Mouse (Mus musculus) neural tube, embryonic 15.5 days (tissue): ENCODE data around the gene Gm28308. TPM values are rescaled to one million over a fixed set of nuclear protein-coding genes. Genes with fewer than 3 reads are reported as not detected.

ENCODE experiments used
- ATAC-seq: fragments of 200-750 bp; cut with Nextera tagmentation; 2 replicates; pipeline ENCODE4 v1.8.0; 2017; ENCODE audit warnings: mild to moderate bottlenecking, moderate TSS enrichment, moderate library complexity; ENCODE audit not compliant: low FRiP score
- H3K27ac ChIP-seq: fragments of 300-500 bp; sonication (generic); replicated peaks from 2 replicates; pipeline ENCODE4 v1.5.1; 2015; ENCODE audit warnings: mild to moderate bottlenecking, inconsistent platforms
- H3K27me3 ChIP-seq: fragments of 300-500 bp; sonication (generic); replicated peaks from 2 replicates; pipeline ENCODE4 v1.6.1; 2015; ENCODE audit warnings: inconsistent platforms
- H3K36me3 ChIP-seq: fragments of 300-500 bp; sonication (generic); 2 replicates; pipeline ENCODE4 v1.6.1; 2015; ENCODE audit warnings: inconsistent platforms
- H3K4me1 ChIP-seq: fragments of 300-500 bp; sonication (generic); 2 replicates; pipeline ENCODE4 v1.6.1; 2015; ENCODE audit warnings: inconsistent platforms
- H3K4me2 ChIP-seq: fragments of 300-500 bp; sonication (generic); 2 replicates; pipeline ENCODE4 v1.6.1; 2015; ENCODE audit warnings: inconsistent platforms, mild to moderate bottlenecking, moderate library complexity
- H3K4me3 ChIP-seq: fragments of 300-500 bp; sonication (generic); replicated peaks from 2 replicates; pipeline ENCODE4 v1.5.1; 2015; ENCODE audit warnings: mild to moderate bottlenecking, inconsistent platforms
- H3K9ac ChIP-seq: fragments of 300-500 bp; sonication (generic); replicated peaks from 2 replicates; pipeline ENCODE4 v1.6.1; 2015; ENCODE audit warnings: mild to moderate bottlenecking, inconsistent platforms
- H3K9me3 ChIP-seq: fragments of 300-500 bp; sonication (generic); replicated peaks from 2 replicates; pipeline ENCODE4 v1.6.1; 2016; ENCODE audit warnings: inconsistent platforms
- WGBS: fragments of 180-500 bp; shearing (Covaris S2); methylation state at CpG from one replicate; pipeline ENCODE4 v1.1.7; 2015; ENCODE audit warnings: mixed read lengths; 5-methylcytosine and 5-hydroxymethylcytosine counted together
- polyA plus RNA-seq: library from polyadenylated mRNA; unstranded; fragments of >200 nt; fragmentation: Nextera tagmentation; extraction: Ambion mirVana; gene quantifications from 2 replicates; pipeline ENCODE4 v1.2.1, GENCODE M21; 2015

The Gm28308 gene
- polyA plus RNA-seq, 1 experiment from 2014 or later, result not detected

GRCm38 (mm10) chr6:52152226-52153193, 60.6 kb downstream of the Gm28308 start:
- Histone ChIP-seq H3K9me3 (no peaks in the 10 kb centered on the region), H3K27ac (no peak overlapping the region), H3K36me3 (no peaks in the 10 kb centered on the region), H3K4me3 (no peak overlapping the region), H3K4me1 (peaks cover 16% of the 10 kb centered on the region), H3K4me2 (no peak overlapping the region), H3K9ac (no peak overlapping the region), H3K27me3 (peaks cover 22% of the 10 kb centered on the region)
- WGBS, result 28% methylated on average over 16 of the region's 16 CpGs
- ATAC-seq, result no peak

- Histone ChIP-seq H3K9me3 (no peaks in the 10 kb centered on the region), H3K27ac (no peak overlapping the region), H3K27me3 (peaks cover 29% of the 10 kb centered on the region), H3K4me3 (no peak overlapping the region), H3K4me1 (peaks cover 8% of the 10 kb centered on the region), H3K9ac (no peak overlapping the region), H3K4me2 (no peak overlapping the region), H3K36me3 (no peaks in the 10 kb centered on the region)
- no peak for ATAC-seq
- 54% methylated on average over 4 of the region's 4 CpGs for WGBS
Measured at GRCm38 (mm10) chr6:52151571-52151970, 61.6 kb downstream of the Gm28308 start.

DNA sequence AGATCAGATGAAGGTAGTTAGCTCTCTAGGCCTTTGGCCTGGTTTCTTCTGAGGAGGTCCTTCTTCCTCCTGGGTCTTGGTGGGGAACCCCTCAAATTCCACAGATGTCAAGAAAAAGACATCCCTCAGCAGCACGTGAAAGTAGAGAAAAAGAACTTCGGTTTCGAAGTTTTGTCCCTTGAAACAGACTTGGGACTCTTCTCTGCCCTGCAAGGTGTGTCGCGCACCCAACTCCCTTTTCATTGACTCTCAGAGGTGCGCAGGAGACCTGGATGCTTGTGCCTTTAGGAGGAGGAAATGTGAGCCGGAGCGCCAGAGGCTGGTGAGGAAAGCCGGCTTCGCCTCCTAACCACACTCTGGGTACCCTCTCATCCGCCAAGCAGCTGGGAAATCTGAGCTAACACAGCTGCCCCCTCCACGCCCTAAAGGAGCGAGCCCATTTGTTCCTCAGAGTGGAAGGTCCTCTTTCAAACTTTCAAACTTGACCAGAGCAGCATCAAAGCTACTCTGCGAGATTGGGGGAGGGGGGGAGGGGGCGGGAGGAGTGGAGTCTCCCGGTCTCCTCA, 62.7 kb downstream of the Gm28308 start:
- H3K27me3 ChIP-seq, result peaks cover 23% of the 10 kb centered on the region
- no peak overlapping the region for H3K9ac ChIP-seq
- H3K4me3 ChIP-seq, result no peak overlapping the region
- 13% methylated on average over 16 of the region's 16 CpGs for WGBS
- ATAC-seq, result no peak
- H3K4me1 ChIP-seq, result peaks cover 4% of the 10 kb centered on the region; the same call in 1 of the 2 replicates
- no peak overlapping the region for H3K27ac ChIP-seq
- no peaks in the 10 kb centered on the region for H3K36me3 ChIP-seq
- H3K9me3 ChIP-seq, result no peaks in the 10 kb centered on the region
- H3K4me2 ChIP-seq, result peak overlapping the region; percentile 29

DNA sequence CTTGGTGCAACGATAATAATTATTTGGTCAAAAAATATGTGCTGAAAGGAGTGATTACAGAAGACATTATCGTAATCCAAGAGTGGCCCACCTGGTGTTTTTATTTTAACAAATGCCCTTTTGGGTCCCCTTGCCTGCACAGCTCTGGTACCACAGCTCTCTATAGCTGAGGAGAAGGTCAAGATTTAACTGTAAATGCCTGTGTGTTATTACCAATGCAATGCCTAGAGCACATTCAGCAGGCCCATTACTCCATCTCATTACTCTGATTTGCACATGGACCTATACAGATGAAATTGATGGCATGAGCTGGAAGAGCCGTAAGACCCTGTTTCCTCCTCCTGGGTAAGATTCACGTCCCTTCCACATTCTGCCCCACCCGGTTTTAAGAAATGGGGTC, 74.0 kb downstream of the Gm28308 start:
- no peak overlapping the region for H3K4me3 ChIP-seq
- peaks cover 16% of the 10 kb centered on the region for H3K4me1 ChIP-seq
- H3K36me3 ChIP-seq, result no peaks in the 10 kb centered on the region
- no peaks in the 10 kb centered on the region for H3K9me3 ChIP-seq
- H3K4me2 ChIP-seq, result no peak overlapping the region
- no peaks in the 10 kb centered on the region for H3K27me3 ChIP-seq
- peak; percentile 55; the same call in 1 of the 2 replicates for ATAC-seq
- 41% methylated on average over 5 of the region's 5 CpGs for WGBS
- peak overlapping the region; percentile 23; the same call in 1 of the 2 replicates for H3K27ac ChIP-seq
- H3K9ac ChIP-seq, result no peak overlapping the region

GRCm38 (mm10) chr6:52138576-52138975, 74.6 kb downstream of the Gm28308 start:
- H3K27ac ChIP-seq, result peak overlapping the region; percentile 23; the same call in 1 of the 2 replicates
- no peak overlapping the region for H3K9ac ChIP-seq
- no peak overlapping the region for H3K4me2 ChIP-seq
- no peak overlapping the region for H3K4me3 ChIP-seq
- H3K27me3 ChIP-seq, result no peaks in the 10 kb centered on the region
- no peaks in the 10 kb centered on the region for H3K9me3 ChIP-seq
- 0 out of 2 replicates have a peak, but pooled peaks have one; percentile 28 for ATAC-seq
- 32% methylated on average over 10 of the region's 10 CpGs for WGBS
- H3K36me3 ChIP-seq, result no peaks in the 10 kb centered on the region
- peaks cover 16% of the 10 kb centered on the region for H3K4me1 ChIP-seq

- no peaks in the 10 kb centered on the region for H3K36me3 ChIP-seq
- no peak; the same call in 1 of the 2 replicates for ATAC-seq
- WGBS, result 28% methylated on average over 9 of the region's 9 CpGs
- no peaks in the 10 kb centered on the region for H3K9me3 ChIP-seq
- no peak overlapping the region for H3K9ac ChIP-seq
- H3K4me3 ChIP-seq, result no peak overlapping the region
- H3K27me3 ChIP-seq, result no peaks in the 10 kb centered on the region
- H3K27ac ChIP-seq, result no peak overlapping the region
- H3K4me1 ChIP-seq, result peaks cover 16% of the 10 kb centered on the region
- no peak overlapping the region for H3K4me2 ChIP-seq
Measured at GRCm38 (mm10) chr6:52137841-52138535, 75.2 kb downstream of the Gm28308 start.

DNA sequence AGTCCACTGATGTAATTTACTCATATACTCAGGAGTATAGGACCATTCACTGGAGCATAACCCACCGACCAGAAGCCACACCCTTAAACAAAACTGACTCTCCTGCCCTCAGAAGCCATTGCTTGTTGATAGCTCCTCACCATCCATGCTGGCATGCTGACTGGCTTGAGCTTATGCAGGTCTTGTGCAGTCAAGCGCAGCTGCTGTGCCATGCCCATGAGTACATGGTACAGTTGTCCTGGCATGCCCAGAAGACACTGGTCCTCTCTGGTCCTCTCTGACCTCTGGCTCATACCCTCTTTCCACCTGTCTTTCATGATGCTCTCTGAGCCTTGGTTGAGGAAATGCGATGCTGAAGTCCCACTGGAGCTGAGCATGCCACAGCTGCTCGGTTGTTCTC, 89.5 kb downstream of the Gm28308 start:
- Histone ChIP-seq H3K4me3 (no peak overlapping the region), H3K4me1 (peaks cover 18% of the 10 kb centered on the region), H3K27me3 (no peaks in the 10 kb centered on the region), H3K27ac (no peak overlapping the region), H3K36me3 (no peaks in the 10 kb centered on the region), H3K9ac (no peak overlapping the region), H3K9me3 (no peaks in the 10 kb centered on the region), H3K4me2 (no peak overlapping the region)
- no peak for ATAC-seq
- WGBS, result 88% methylated on average over 4 of the region's 4 CpGs

- H3K9ac ChIP-seq, result no peak overlapping the region
- 60% methylated on average over 3 of the region's 3 CpGs for WGBS
- no peak overlapping the region for H3K4me3 ChIP-seq
- no peaks in the 10 kb centered on the region for H3K27me3 ChIP-seq
- peaks cover 22% of the 10 kb centered on the region for H3K4me1 ChIP-seq
- ATAC-seq, result no peak
- no peak overlapping the region for H3K4me2 ChIP-seq
- H3K9me3 ChIP-seq, result no peaks in the 10 kb centered on the region
- H3K27ac ChIP-seq, result no peak overlapping the region
- no peaks in the 10 kb centered on the region for H3K36me3 ChIP-seq
Measured at GRCm38 (mm10) chr6:52121173-52121572, 92.0 kb downstream of the Gm28308 start.

DNA sequence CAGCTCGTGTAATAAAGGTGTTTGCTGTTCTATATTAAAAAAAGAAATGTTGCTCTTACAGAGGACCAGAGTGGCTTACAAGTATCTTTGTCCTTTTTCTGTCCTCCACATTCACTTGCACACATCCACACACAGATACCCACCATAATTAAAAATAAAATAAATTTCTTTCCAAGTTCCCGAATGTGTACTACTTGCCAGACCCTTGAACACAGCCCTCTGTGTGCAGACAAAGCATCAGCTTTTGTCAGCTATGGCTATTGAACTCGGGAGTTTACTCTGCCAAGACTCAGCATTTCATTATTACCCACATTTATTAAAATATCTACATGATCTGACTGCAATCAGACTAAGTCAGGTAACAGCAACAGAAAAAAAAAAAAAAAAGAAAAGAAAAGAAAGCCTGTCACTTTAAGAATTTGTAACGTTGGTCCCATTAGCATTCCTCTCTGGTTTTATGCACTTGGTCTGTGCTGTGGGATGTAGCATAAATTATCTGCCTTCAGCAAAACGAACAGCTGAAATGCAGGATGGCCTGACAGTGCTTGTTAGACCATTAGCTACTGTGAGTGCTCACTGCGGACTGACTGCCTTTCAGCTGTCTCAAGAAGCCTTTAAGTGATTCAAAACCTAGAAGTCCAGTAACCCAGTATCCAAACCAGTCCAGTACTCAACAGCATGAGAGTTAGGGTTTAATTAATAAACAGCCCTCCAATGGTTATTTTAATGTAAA, 94.1 kb downstream of the Gm28308 start:
- H3K36me3 ChIP-seq, result no peaks in the 10 kb centered on the region
- WGBS, result 6% methylated on average over 6 of the region's 6 CpGs
- H3K27ac ChIP-seq, result 0 out of 2 replicates have a peak overlapping the region, but pooled peaks have one; percentile 54
- H3K4me1 ChIP-seq, result peaks cover 22% of the 10 kb centered on the region
- no peaks in the 10 kb centered on the region for H3K9me3 ChIP-seq
- H3K9ac ChIP-seq, result no peak overlapping the region
- no peak overlapping the region for H3K4me3 ChIP-seq
- H3K4me2 ChIP-seq, result 0 out of 2 replicates have a peak overlapping the region, but pooled peaks have one; percentile 6
- no peaks in the 10 kb centered on the region for H3K27me3 ChIP-seq
- peak; percentile 70; the same call in 1 of the 2 replicates for ATAC-seq

DNA sequence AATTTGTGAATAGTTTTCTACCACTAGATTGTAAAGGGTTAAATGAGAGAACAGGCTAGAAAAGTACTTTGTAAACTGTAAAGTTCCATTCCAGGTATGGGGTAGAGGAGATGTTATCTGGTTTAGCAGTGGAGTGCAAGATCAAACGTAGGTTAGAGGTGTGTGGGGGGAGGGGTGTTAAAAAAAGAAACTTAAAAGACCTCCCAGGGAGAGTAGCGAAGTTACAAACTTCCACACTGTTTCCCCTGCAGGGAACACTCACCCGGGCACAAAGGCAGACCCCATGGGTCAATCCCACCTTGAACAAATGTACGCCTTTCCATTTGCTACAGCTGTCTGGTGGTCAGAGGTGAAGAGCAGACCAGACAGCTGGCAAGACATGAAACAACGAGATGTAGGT, 97.2 kb downstream of the Gm28308 start:
- no peak for ATAC-seq
- Histone ChIP-seq H3K27me3 (no peaks in the 10 kb centered on the region), H3K36me3 (no peaks in the 10 kb centered on the region), H3K4me2 (no peak overlapping the region), H3K9ac (no peak overlapping the region), H3K27ac (no peak overlapping the region), H3K9me3 (no peaks in the 10 kb centered on the region), H3K4me1 (peaks cover 22% of the 10 kb centered on the region), H3K4me3 (no peak overlapping the region)
- 16% methylated on average over 5 of the region's 5 CpGs for WGBS
